8 mouse cellular contexts compared by ENCODE assay signal in genomic region chr13:48849155-48849554, GRCm38 (mm10). TPM values are rescaled to one million over a fixed set of nuclear protein-coding genes. Genes with fewer than 3 reads are reported as not detected.
DNase-seq lines count a peak whose midpoint lies in the region; ATAC-seq and TF ChIP-seq lines count a peak whose summit lies in the region.

No protein-coding gene starts in this region.

- 36% methylated on average over 3 of the region's 3 CpGs for WGBS in limb, embryonic 12.5 days
- WGBS in limb, embryonic 10.5 days: 55% methylated on average over 3 of the region's 3 CpGs
- WGBS in forebrain, postnatal 0 days: 16% methylated on average over 3 of the region's 3 CpGs

- H3K9ac ChIP-seq in limb, embryonic 12.5 days (replicated peaks): no peak overlapping the region
- no peak overlapping the region for H3K9ac ChIP-seq in forebrain, postnatal 0 days

- peaks cover 6% of the 10 kb centered on the region; the same call in 1 of the 2 replicates for H3K36me3 ChIP-seq in limb, embryonic 12.5 days
- peaks cover 7% of the 10 kb centered on the region; the same call in 1 of the 2 replicates for H3K36me3 ChIP-seq in limb, embryonic 10.5 days
- H3K36me3 ChIP-seq in forebrain, postnatal 0 days (ENCODE audit: insufficient read depth): no peaks in the 10 kb centered on the region

- H3K27ac ChIP-seq in limb, embryonic 12.5 days: peak overlapping the region; percentile 51
- no peak overlapping the region for H3K27ac ChIP-seq in limb, embryonic 10.5 days
- H3K27ac ChIP-seq in forebrain, postnatal 0 days (ENCODE audit: low read depth, low read length): no peak overlapping the region

- peaks cover 53% of the 10 kb centered on the region for H3K4me1 ChIP-seq in limb, embryonic 12.5 days (replicated peaks)
- peaks cover 32% of the 10 kb centered on the region for H3K4me1 ChIP-seq in limb, embryonic 10.5 days
- peaks cover 7% of the 10 kb centered on the region for H3K4me1 ChIP-seq in forebrain, postnatal 0 days (ENCODE audit: insufficient read depth)

- no peaks in the 10 kb centered on the region for H3K9me3 ChIP-seq in limb, embryonic 12.5 days
- H3K9me3 ChIP-seq in limb, embryonic 10.5 days (replicated peaks): no peaks in the 10 kb centered on the region
- H3K9me3 ChIP-seq in forebrain, postnatal 0 days (ENCODE audit: low read length): no peaks in the 10 kb centered on the region

- ATAC-seq in cerebellum, adult (ENCODE audit: insufficient number of reproducible peaks, low FRiP score, low TSS enrichment): no peak
- no peak for ATAC-seq in limb, embryonic 12.5 days (ENCODE audit: insufficient number of reproducible peaks, insufficient read depth, low FRiP score, low TSS enrichment, low read depth)
- ATAC-seq in forebrain, postnatal 0 days: no peak

- no peak for TF ChIP-seq CTCF in forebrain, postnatal 0 days (IDR thresholded peaks at IDR 0.05; ENCODE audit: low read depth)

- DNase-seq in cerebellum, adult 11-12 months: peak; percentile 59
- no peak for DNase-seq in limb, embryonic 10.5 days (ENCODE audit: low spot score)
- peak; percentile 33 for DNase-seq in forebrain, postnatal 0 days
- DNase-seq in lung, postnatal 14 days: peak; percentile 67
- no peak for DNase-seq in frontal cortex, postnatal 10 days (ENCODE audit: low spot score in 2 of 2)
- DNase-seq in layer of hippocampus, adult 18-20 months (ENCODE audit: low spot score in 2 of 2): no peak

- H3K4me2 ChIP-seq in limb, embryonic 12.5 days: no peak overlapping the region
- no peak overlapping the region for H3K4me2 ChIP-seq in forebrain, postnatal 0 days (ENCODE audit: low read depth)

- H3K4me3 ChIP-seq in limb, embryonic 12.5 days (replicated peaks): no peak overlapping the region
- H3K4me3 ChIP-seq in limb, embryonic 10.5 days: no peak overlapping the region
- no peak overlapping the region for H3K4me3 ChIP-seq in forebrain, postnatal 0 days (ENCODE audit: low read depth, low read length)

- H3K27me3 ChIP-seq in limb, embryonic 12.5 days: no peaks in the 10 kb centered on the region
- no peaks in the 10 kb centered on the region for H3K27me3 ChIP-seq in limb, embryonic 10.5 days (ENCODE audit: low read depth, poor library complexity, severe bottlenecking)
- H3K27me3 ChIP-seq in forebrain, postnatal 0 days (ENCODE audit: insufficient read depth, low read length): no peaks in the 10 kb centered on the region

RNA-seq across cellular contexts. Expression of gene Phf2, which starts 21.8 kb away (rescaled TPM):
- 9.9 and 10.5 TPM in 2 replicates for polyA plus RNA-seq in limb, embryonic 12.5 days (2016; fragmentation: Nextera tagmentation; extraction: Ambion mirVana)
- polyA plus RNA-seq in limb, embryonic 10.5 days (2016; fragmentation: Nextera tagmentation; extraction: Ambion mirVana): 6.6 and 8.2 TPM in 2 replicates
- total RNA-seq in forebrain, postnatal 0 days (2014; rRNA removed): 21.5 and 30.3 TPM in 2 replicates
- 3.7 and 4.7 TPM in 2 replicates for polyA plus RNA-seq in forebrain, postnatal 0 days (2015; fragmentation: Nextera tagmentation; extraction: Ambion mirVana)
- 10 to 100 TPM; 41.0 to 41.7 TPM for total RNA-seq in layer of hippocampus, adult 18-20 months (2021)

Comparison
In these comparisons a context has a peak if more than half of its experiments do, and no peak if none do; other contexts are left out.
1. DNase-seq: peak in cerebellum, adult 11-12 months (single experiment), forebrain, postnatal 0 days (single experiment) and lung, postnatal 14 days (single experiment); none in limb, embryonic 10.5 days (single experiment), frontal cortex, postnatal 10 days (0 of 2) and layer of hippocampus, adult 18-20 months (0 of 2).